Mouse (Mus musculus) left cerebral cortex, adult 2 months (tissue): Measurements from ENCODE around the gene Bpifc. TPM values are rescaled to one million over a fixed set of nuclear protein-coding genes. Genes with fewer than 3 reads are reported as not detected.
"Not testable (repeated sequence)": the region's sequence is repeated elsewhere in the genome, so short reads cannot be mapped to it uniquely, and the experiment has no call there.

ENCODE experiments used
- DNase-seq, 2 experiments: peaks; one replicate each; pipeline ENCODE4 v3.0.0; 2021 to 2022; ENCODE audit warnings: low spot score in 2 of 2, mixed read lengths in 1 of 2; ENCODE audit errors: extremely low spot score in 1 of 2
- H3K27ac ChIP-seq: fragments of 200-600 bp; 2 replicates; pipeline ENCODE4 v1.8.1; 2022
- H3K4me3 ChIP-seq: fragments of 200-600 bp; 2 replicates; pipeline ENCODE4 v1.8.1; 2022
- CTCF ChIP-seq: fragments of 200-600 bp; IDR thresholded peaks from 2 replicates; pipeline ENCODE4 v1.8.1; 2022; ENCODE audit warnings: antibody characterized with exemption, mild to moderate bottlenecking, moderate library complexity
- intact Hi-C: fragments of 180-260 bp; cut with DNase I; formaldehyde crosslinking; loops from one replicate; pipeline ENCODE4 v1.15.1; 2025
- total RNA-seq, 2 experiments: library from RNA; stranded (reverse); gene quantifications; 2 replicates each; pipeline ENCODE4 v1.2.3; 2021

Gene Bpifc
- total RNA-seq, 2 experiments from 2014 or later, result 0.11 TPM; not detected in 1

DNA sequence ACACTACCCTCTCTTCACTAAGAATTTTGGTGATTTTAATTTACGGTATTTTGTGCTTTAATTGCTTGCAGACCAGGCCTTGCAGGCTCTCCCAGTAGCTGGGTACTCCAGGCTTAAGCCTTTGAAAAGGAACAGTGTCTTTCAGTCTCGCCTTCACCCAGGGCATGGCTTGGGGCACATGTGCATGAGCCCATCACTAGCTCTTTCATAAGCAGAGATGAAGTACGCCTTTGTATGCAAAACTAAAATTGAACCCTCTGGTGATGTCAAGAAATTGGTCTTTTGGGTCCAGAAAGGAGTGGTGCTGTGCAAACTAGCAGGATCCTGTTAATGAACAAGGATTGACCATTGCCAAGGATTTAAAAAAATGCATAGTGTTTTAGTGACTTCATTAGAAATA, 20.8 kb upstream of the Bpifc start:
- Histone ChIP-seq H3K4me3 (no peak overlapping the region), H3K27ac (no peak overlapping the region; the same call in 1 of the 2 replicates)
- DNase-seq, result no peak
- intact Hi-C loops, result no loop called here
- TF ChIP-seq CTCF, result no peak

- TF ChIP-seq CTCF, result no peak
- no peak overlapping the region for H3K27ac ChIP-seq
- DNase-seq, result no peak
- intact Hi-C loops, result no loop called here
- H3K4me3 ChIP-seq, result no peak overlapping the region
These were observed 19.0 kb upstream of the Bpifc start for GRCm38 (mm10) chr10:86030743-86031142.

- DNase-seq, H3K27ac ChIP-seq, H3K4me3 ChIP-seq, intact Hi-C loops: not testable (repeated sequence)
These were observed 15.1 kb upstream of the Bpifc start for GRCm38 (mm10) chr10:86026807-86027206.

DNA sequence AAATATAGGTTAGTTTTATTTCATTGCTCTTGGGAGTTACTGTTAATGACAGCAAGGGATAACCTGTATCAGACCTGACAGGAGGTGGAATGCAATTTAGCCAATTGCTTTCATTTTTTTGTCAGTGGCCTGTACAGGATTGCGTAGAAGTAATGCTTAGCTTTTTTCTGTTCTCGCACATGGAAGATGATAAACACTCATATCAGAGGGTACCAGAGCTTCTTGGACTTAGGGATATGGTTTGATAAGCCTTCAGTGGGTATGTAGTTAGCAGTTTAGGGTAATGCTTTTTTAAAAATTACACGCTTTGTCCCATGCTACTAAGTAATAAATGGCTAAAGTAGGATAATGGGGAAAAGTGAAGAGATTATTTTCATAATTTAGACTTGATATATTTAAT, 14.7 kb upstream of the Bpifc start:
- Histone ChIP-seq H3K4me3 (no peak overlapping the region), H3K27ac (no peak overlapping the region)
- intact Hi-C loops, result no loop called here
- no peak for DNase-seq
- no peak for TF ChIP-seq CTCF

DNA sequence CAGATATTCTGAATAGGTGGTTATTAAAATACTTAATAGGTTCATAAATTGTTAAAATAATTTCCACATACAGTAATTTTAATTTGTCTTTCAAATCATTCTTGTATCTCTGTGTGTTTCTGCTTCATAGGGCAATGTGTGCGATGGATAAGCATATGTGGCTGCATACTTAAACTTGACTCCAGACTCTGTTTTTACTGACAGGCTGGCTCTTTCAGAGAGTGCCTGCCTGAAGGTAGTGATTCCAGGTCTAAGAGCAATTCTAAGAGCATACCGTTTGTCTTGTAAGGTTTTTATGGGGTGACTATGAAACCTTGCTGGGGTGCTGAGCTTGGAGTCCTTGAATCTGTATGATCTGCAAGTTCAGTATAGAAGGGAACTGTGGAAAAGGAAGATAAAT, 14.2 kb upstream of the Bpifc start:
- TF ChIP-seq CTCF, result no peak
- no peak for DNase-seq
- intact Hi-C loops, result no loop called here
- Histone ChIP-seq H3K4me3 (no peak overlapping the region), H3K27ac (no peak overlapping the region)

DNA sequence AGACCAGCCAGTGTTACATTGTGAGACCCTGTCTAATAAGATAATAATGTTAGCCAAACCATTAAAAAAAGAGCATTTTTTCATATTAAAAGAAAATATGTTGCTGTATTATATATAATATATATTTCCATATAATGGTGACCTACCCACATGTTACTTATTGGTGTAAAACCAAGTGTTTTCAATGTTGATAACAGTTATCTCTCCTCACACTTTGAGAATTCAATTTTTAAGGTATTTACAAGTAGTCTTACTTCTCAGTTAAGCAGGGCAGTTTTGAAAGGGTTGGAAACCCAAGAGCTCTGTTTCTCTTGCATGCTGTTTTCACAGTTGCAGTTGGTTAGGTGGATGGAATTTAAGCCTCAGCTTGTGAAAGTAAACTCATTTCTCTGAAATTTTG, 11.5 kb upstream of the Bpifc start:
- intact Hi-C loops, result loop anchor here (2.0 to 5.0 kb wide), 2 partner anchors 274 to 439 kb away; no protein-coding TSS in a partner anchor
- no peak for TF ChIP-seq CTCF
- no peak for DNase-seq
- Histone ChIP-seq H3K4me3 (no peak overlapping the region; the same call in 1 of the 2 replicates), H3K27ac (no peak overlapping the region)

DNA sequence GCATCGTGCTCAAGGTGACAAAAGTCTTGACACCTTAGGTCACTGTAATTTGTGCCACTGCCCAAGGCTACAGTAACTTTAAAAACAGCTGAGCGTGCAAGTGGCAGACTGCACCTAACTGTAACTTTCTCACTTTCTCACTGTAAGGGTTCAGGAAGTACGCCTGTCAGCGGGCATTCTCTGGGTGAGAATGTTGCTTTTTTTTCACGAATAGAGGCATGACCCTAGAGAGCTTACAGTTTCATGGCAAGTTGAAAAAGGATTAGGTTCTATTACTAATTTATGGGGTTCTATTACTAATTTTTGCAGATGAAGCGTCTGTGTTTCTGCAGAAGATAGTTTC, 10.8 kb upstream of the Bpifc start:
- peak overlapping the region; percentile 97 for H3K27ac ChIP-seq
- peak overlapping the region; percentile 93 for H3K4me3 ChIP-seq
- no peak for TF ChIP-seq CTCF
- no peak for DNase-seq
- intact Hi-C loops, result loop anchor here (2.0 to 5.0 kb wide), 2 partner anchors 274 to 440 kb away; no protein-coding TSS in a partner anchor

DNA sequence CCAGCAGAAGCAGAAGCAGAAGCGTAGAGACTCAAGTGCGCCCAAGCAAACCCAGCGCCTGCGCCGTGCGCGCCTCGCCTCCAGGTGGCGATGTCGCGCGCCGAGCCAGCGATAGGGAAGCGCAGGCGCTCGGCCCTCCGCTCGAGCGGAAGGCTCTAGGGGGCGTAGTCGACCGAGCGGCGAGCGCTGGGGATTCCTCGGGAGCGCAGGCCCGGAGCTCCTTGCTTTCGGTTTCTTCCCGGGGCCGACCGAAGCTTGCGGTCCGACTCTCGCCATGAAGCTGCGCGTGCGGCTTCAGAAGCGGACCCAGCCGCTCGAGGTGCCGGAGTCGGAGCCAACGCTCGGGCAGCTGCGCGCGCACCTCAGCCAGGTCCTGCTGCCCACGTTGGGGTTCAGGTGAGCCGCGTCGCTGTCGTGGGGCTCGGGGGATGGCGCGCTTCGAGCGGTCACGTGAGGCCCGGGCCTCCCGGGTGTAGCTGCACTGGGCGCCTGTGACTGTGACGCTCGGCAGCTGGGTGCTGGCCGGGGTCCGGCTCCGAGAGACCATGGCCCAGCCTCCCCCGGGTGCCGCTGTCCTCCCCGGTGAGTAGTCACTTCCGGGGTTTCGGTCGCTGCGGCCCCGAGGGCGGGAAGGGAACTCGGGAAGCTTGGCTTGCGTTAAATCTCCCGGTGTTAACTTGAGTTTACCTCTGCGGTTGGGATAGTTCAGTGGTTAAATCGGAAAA, 10.2 kb upstream of the Bpifc start, which contains the start of gene Fbxo7:
Gene Fbxo7, plus strand, starts transcription at position 224 of the 725 bp plus-strand sequence.
- peak; percentile 90 for TF ChIP-seq CTCF

DNA sequence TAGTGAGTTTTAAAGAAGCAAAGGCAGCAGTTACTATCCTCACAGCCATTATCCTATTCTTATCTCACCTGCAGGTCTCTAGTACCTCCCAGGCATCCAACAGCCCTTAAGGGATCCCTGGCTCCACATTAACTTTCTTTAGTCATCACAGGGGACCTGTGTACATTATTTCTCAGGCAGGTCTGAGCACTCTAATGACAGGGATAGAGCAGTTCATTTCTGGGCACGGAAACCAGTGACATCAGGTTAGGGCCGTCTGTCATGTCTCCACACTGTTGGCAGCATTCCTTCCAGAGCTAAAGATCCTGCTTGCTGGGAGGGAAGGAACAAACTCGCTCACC, 9.7 kb upstream of the Bpifc start:
- peak overlapping the region; percentile 33; the same call in 1 of the 2 replicates for H3K27ac ChIP-seq
- no peak for TF ChIP-seq CTCF
- DNase-seq, result no peak
- peak overlapping the region; percentile 93; the same call in 1 of the 2 replicates for H3K4me3 ChIP-seq
- intact Hi-C loops, result loop anchor here (2.0 to 5.0 kb wide), 2 partner anchors 59 to 441 kb away; no protein-coding TSS in a partner anchor

More for the DNA sequence above, 10.2 kb upstream of the Bpifc start, which contains the start of gene Fbxo7:
- intact Hi-C loops, result loop anchor here (2.0 to 5.0 kb wide), 3 partner anchors 59 to 440 kb away; no protein-coding TSS in a partner anchor
- DNase-seq, result peak; percentile 85 to 89
- peak within 1 kb of the TSS; percentile 97 for H3K27ac ChIP-seq
- peak within 1 kb of the TSS; percentile 93 for H3K4me3 ChIP-seq

- H3K4me3 ChIP-seq, result no peak overlapping the region
- intact Hi-C loops, result no loop called here
- H3K27ac ChIP-seq, result no peak overlapping the region
- DNase-seq, result no peak
- no peak for TF ChIP-seq CTCF
These were observed 7.1 kb upstream of the Bpifc start for GRCm38 (mm10) chr10:86018813-86019212.

GRCm38 (mm10) chr10:86017781-86018180, 6.1 kb upstream of the Bpifc start:
- Histone ChIP-seq H3K27ac (no peak overlapping the region), H3K4me3 (no peak overlapping the region)
- intact Hi-C loops, result no loop called here
- TF ChIP-seq CTCF, result no peak
- no peak for DNase-seq

GRCm38 (mm10) chr10:86011172-86011571, 523 bp downstream of the Bpifc start:
- intact Hi-C loops, result loop anchor here (5.0 kb wide), 1 partner anchor 39 kb away; no protein-coding TSS in a partner anchor
- TF ChIP-seq CTCF, result no peak
- H3K27ac ChIP-seq, result no peak overlapping the region
- DNase-seq, result no peak
- no peak overlapping the region for H3K4me3 ChIP-seq

DNA sequence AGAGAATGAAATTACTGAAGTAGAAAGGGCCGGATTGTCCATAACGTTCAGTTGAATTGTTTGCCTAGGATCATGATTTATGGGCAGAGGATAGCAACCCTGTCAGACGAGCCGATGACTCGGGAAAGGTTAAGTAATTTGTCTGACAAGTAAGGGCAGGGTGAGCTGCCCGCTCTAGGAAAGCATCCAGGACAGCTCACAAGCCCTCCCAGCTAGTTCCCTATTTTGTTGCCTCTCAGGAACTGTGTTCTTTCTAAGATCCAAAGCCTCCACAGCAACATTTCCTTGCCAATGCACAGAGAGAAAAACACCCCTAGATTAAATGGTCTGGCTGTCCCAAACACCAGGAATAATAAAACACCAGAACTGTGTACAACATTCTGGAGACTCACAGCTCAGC, 1.1 kb downstream of the Bpifc start:
- H3K27ac ChIP-seq, result no peak overlapping the region
- no peak for DNase-seq
- TF ChIP-seq CTCF, result no peak
- H3K4me3 ChIP-seq, result no peak overlapping the region
- intact Hi-C loops, result loop anchor here (5.0 kb wide), 1 partner anchor 38 kb away; no protein-coding TSS in a partner anchor
